Mouse (Mus musculus): ENCODE results near the gene Rnaseh2b. TPM values are rescaled to one million over a fixed set of nuclear protein-coding genes. Genes with fewer than 3 reads are reported as not detected.

Rnaseh2b gene
- polyA plus RNA-seq, 1 experiment = 7.2 TPM

GRCm38 (mm10) chr14:62288731-62289130 lies 3.7 kb upstream of the Rnaseh2b start:
- Histone ChIP-seq H3K4me3 (ENCODE audit: insufficient read depth, low read depth, low read length) (no peak overlapping the region), H3K27ac (replicated peaks; ENCODE audit: low read depth, low read length) (no peak overlapping the region), H3K4me1 (ENCODE audit: control insufficient read depth, insufficient read depth, insufficient read length, low read length) (no peaks in the 10 kb centered on the region)

GRCm38 (mm10) chr14:62291406-62291987 lies 892 bp upstream of the Rnaseh2b start:
- Histone ChIP-seq H3K4me3 (ENCODE audit: insufficient read depth, low read depth, low read length) (no peak overlapping the region), H3K27ac (replicated peaks; ENCODE audit: low read depth, low read length) (no peak overlapping the region), H3K4me1 (ENCODE audit: control insufficient read depth, insufficient read depth, insufficient read length, low read length) (no peaks in the 10 kb centered on the region)

- no peak overlapping the region for H3K27ac ChIP-seq (replicated peaks; ENCODE audit: low read depth, low read length)
- no peak overlapping the region for H3K4me3 ChIP-seq (ENCODE audit: insufficient read depth, low read depth, low read length)
- H3K4me1 ChIP-seq (ENCODE audit: control insufficient read depth, insufficient read depth, insufficient read length, low read length) = no peaks in the 10 kb centered on the region
Measured at GRCm38 (mm10) chr14:62292166-62292487, 262 bp upstream of the Rnaseh2b start.

GRCm38 (mm10) chr14:62298808-62299207 lies 6.4 kb downstream of the Rnaseh2b start:
- Histone ChIP-seq H3K4me3 (ENCODE audit: insufficient read depth, low read depth, low read length) (no peak overlapping the region), H3K27ac (replicated peaks; ENCODE audit: low read depth, low read length) (no peak overlapping the region), H3K4me1 (ENCODE audit: control insufficient read depth, insufficient read depth, insufficient read length, low read length) (no peaks in the 10 kb centered on the region)

GRCm38 (mm10) chr14:62300031-62300430 lies 7.6 kb downstream of the Rnaseh2b start:
- no peak overlapping the region for H3K4me3 ChIP-seq (ENCODE audit: insufficient read depth, low read depth, low read length)
- no peak overlapping the region for H3K27ac ChIP-seq (replicated peaks; ENCODE audit: low read depth, low read length)
- H3K4me1 ChIP-seq (ENCODE audit: control insufficient read depth, insufficient read depth, insufficient read length, low read length) = no peaks in the 10 kb centered on the region

- no peaks in the 10 kb centered on the region for H3K4me1 ChIP-seq (ENCODE audit: control insufficient read depth, insufficient read depth, insufficient read length, low read length)
- no peak overlapping the region for H3K4me3 ChIP-seq (ENCODE audit: insufficient read depth, low read depth, low read length)
- H3K27ac ChIP-seq (replicated peaks; ENCODE audit: low read depth, low read length) = no peak overlapping the region
Measured at GRCm38 (mm10) chr14:62307555-62307954, 15.2 kb downstream of the Rnaseh2b start.

GRCm38 (mm10) chr14:62309026-62309425 lies 16.6 kb downstream of the Rnaseh2b start:
- no peak overlapping the region for H3K4me3 ChIP-seq (ENCODE audit: insufficient read depth, low read depth, low read length)
- no peak overlapping the region for H3K27ac ChIP-seq (replicated peaks; ENCODE audit: low read depth, low read length)
- no peaks in the 10 kb centered on the region for H3K4me1 ChIP-seq (ENCODE audit: control insufficient read depth, insufficient read depth, insufficient read length, low read length)

GRCm38 (mm10) chr14:62311672-62312071 lies 19.3 kb downstream of the Rnaseh2b start:
- H3K4me3 ChIP-seq (ENCODE audit: insufficient read depth, low read depth, low read length) = no peak overlapping the region
- H3K4me1 ChIP-seq (ENCODE audit: control insufficient read depth, insufficient read depth, insufficient read length, low read length) = no peaks in the 10 kb centered on the region
- no peak overlapping the region for H3K27ac ChIP-seq (replicated peaks; ENCODE audit: low read depth, low read length)

GRCm38 (mm10) chr14:62322581-62323344 lies 30.4 kb downstream of the Rnaseh2b start:
- no peak overlapping the region for H3K4me3 ChIP-seq (ENCODE audit: insufficient read depth, low read depth, low read length)
- no peak overlapping the region for H3K27ac ChIP-seq (replicated peaks; ENCODE audit: low read depth, low read length)
- no peaks in the 10 kb centered on the region for H3K4me1 ChIP-seq (ENCODE audit: control insufficient read depth, insufficient read depth, insufficient read length, low read length)

GRCm38 (mm10) chr14:62323457-62323856 lies 31.1 kb downstream of the Rnaseh2b start:
- Histone ChIP-seq H3K4me1 (ENCODE audit: control insufficient read depth, insufficient read depth, insufficient read length, low read length) (no peaks in the 10 kb centered on the region), H3K4me3 (ENCODE audit: insufficient read depth, low read depth, low read length) (no peak overlapping the region), H3K27ac (replicated peaks; ENCODE audit: low read depth, low read length) (no peak overlapping the region)

- Histone ChIP-seq H3K4me1 (ENCODE audit: control insufficient read depth, insufficient read depth, insufficient read length, low read length) (no peaks in the 10 kb centered on the region), H3K4me3 (ENCODE audit: insufficient read depth, low read depth, low read length) (no peak overlapping the region), H3K27ac (replicated peaks; ENCODE audit: low read depth, low read length) (no peak overlapping the region)
Measured at GRCm38 (mm10) chr14:62324943-62325342, 32.6 kb downstream of the Rnaseh2b start.

- H3K27ac ChIP-seq (replicated peaks; ENCODE audit: low read depth, low read length) = no peak overlapping the region
- H3K4me1 ChIP-seq (ENCODE audit: control insufficient read depth, insufficient read depth, insufficient read length, low read length) = no peaks in the 10 kb centered on the region
- H3K4me3 ChIP-seq (ENCODE audit: insufficient read depth, low read depth, low read length) = no peak overlapping the region
Measured at GRCm38 (mm10) chr14:62326026-62326425, 33.6 kb downstream of the Rnaseh2b start.

- no peaks in the 10 kb centered on the region for H3K4me1 ChIP-seq (ENCODE audit: control insufficient read depth, insufficient read depth, insufficient read length, low read length)
- no peak overlapping the region for H3K4me3 ChIP-seq (ENCODE audit: insufficient read depth, low read depth, low read length)
- no peak overlapping the region for H3K27ac ChIP-seq (replicated peaks; ENCODE audit: low read depth, low read length)
Measured at GRCm38 (mm10) chr14:62327171-62327570, 34.8 kb downstream of the Rnaseh2b start.

GRCm38 (mm10) chr14:62328606-62329005 lies 36.2 kb downstream of the Rnaseh2b start:
- no peaks in the 10 kb centered on the region for H3K4me1 ChIP-seq (ENCODE audit: control insufficient read depth, insufficient read depth, insufficient read length, low read length)
- H3K27ac ChIP-seq (replicated peaks; ENCODE audit: low read depth, low read length) = no peak overlapping the region

GRCm38 (mm10) chr14:62329631-62330030 lies 37.2 kb downstream of the Rnaseh2b start:
- Histone ChIP-seq H3K27ac (replicated peaks; ENCODE audit: low read depth, low read length) (no peak overlapping the region), H3K4me1 (ENCODE audit: control insufficient read depth, insufficient read depth, insufficient read length, low read length) (no peaks in the 10 kb centered on the region), H3K4me3 (ENCODE audit: insufficient read depth, low read depth, low read length) (no peak overlapping the region)

More at GRCm38 (mm10) chr14:62328606-62329005, 36.2 kb downstream of the Rnaseh2b start:
- no peak overlapping the region for H3K4me3 ChIP-seq (ENCODE audit: insufficient read depth, low read depth, low read length)

GRCm38 (mm10) chr14:62331457-62331856 lies 39.1 kb downstream of the Rnaseh2b start:
- no peaks in the 10 kb centered on the region for H3K4me1 ChIP-seq (ENCODE audit: control insufficient read depth, insufficient read depth, insufficient read length, low read length)
- H3K4me3 ChIP-seq (ENCODE audit: insufficient read depth, low read depth, low read length) = peak overlapping the region; percentile 98
- H3K27ac ChIP-seq (replicated peaks; ENCODE audit: low read depth, low read length) = no peak overlapping the region
